Mouse (Mus musculus): ENCODE data around the gene Lysmd3. TPM values are rescaled to one million over a fixed set of nuclear protein-coding genes. Genes with fewer than 3 reads are reported as not detected.

Lysmd3 gene
- polyA plus RNA-seq, 1 experiment = 3.2 TPM

- H3K27ac ChIP-seq (ENCODE audit: insufficient read depth, low read length) = no peak overlapping the region
- DNase-seq (ENCODE audit: low read depth in 1 of 2, low spot score in 2 of 2) = no peak
- 93% methylated on average over 5 of the region's 5 CpGs for WGBS
- H3K4me3 ChIP-seq (ENCODE audit: extremely low read depth, insufficient read depth, insufficient read length) = no peak overlapping the region
- H3K4me1 ChIP-seq (ENCODE audit: control insufficient read depth, insufficient read depth, insufficient read length) = no peaks in the 10 kb centered on the region
- TF ChIP-seq CTCF (IDR thresholded peaks at IDR 0.05; ENCODE audit: extremely low read depth, insufficient read depth, insufficient read length, insufficient replicate concordance) (no peak), POLR2A (IDR thresholded peaks at IDR 0.05; ENCODE audit: low read depth, low read length) (no peak)
- H3K36me3 ChIP-seq (ENCODE audit: control insufficient read depth, insufficient read depth, low read length) = peaks cover 29% of the 10 kb centered on the region
- H3K27me3 ChIP-seq (ENCODE audit: control insufficient read depth, insufficient read depth, low read length) = no peaks in the 10 kb centered on the region
These were observed 6.9 kb downstream of the Lysmd3 start for GRCm38 (mm10) chr13:81664331-81664698.

GRCm38 (mm10) chr13:81667713-81668112, 10.2 kb downstream of the Lysmd3 start:
- no peak for TF ChIP-seq CTCF (IDR thresholded peaks at IDR 0.05; ENCODE audit: extremely low read depth, insufficient read depth, insufficient read length, insufficient replicate concordance)
- no peak for TF ChIP-seq POLR2A (IDR thresholded peaks at IDR 0.05; ENCODE audit: low read depth, low read length)
- Histone ChIP-seq H3K27me3 (ENCODE audit: control insufficient read depth, insufficient read depth, low read length) (no peaks in the 10 kb centered on the region), H3K36me3 (ENCODE audit: control insufficient read depth, insufficient read depth, low read length) (peaks cover 34% of the 10 kb centered on the region), H3K27ac (ENCODE audit: insufficient read depth, low read length) (no peak overlapping the region), H3K4me3 (ENCODE audit: extremely low read depth, insufficient read depth, insufficient read length) (no peak overlapping the region), H3K4me1 (ENCODE audit: control insufficient read depth, insufficient read depth, insufficient read length) (no peaks in the 10 kb centered on the region)
- 87% methylated on average over 5 of the region's 5 CpGs for WGBS
- no peak for DNase-seq (ENCODE audit: low read depth in 1 of 2, low spot score in 2 of 2)

- no peaks in the 10 kb centered on the region for H3K4me1 ChIP-seq (ENCODE audit: control insufficient read depth, insufficient read depth, insufficient read length)
- 71% methylated on average over 8 of the region's 8 CpGs for WGBS
- peaks cover 7% of the 10 kb centered on the region; the same call in 1 of the 2 replicates for H3K36me3 ChIP-seq (ENCODE audit: control insufficient read depth, insufficient read depth, low read length)
- H3K4me3 ChIP-seq (ENCODE audit: extremely low read depth, insufficient read depth, insufficient read length) = no peak overlapping the region
- TF ChIP-seq CTCF (IDR thresholded peaks at IDR 0.05; ENCODE audit: extremely low read depth, insufficient read depth, insufficient read length, insufficient replicate concordance) (no peak), POLR2A (IDR thresholded peaks at IDR 0.05; ENCODE audit: low read depth, low read length) (no peak)
- H3K27me3 ChIP-seq (ENCODE audit: control insufficient read depth, insufficient read depth, low read length) = no peaks in the 10 kb centered on the region
- H3K27ac ChIP-seq (ENCODE audit: insufficient read depth, low read length) = no peak overlapping the region
- no peak for DNase-seq (ENCODE audit: low read depth in 1 of 2, low spot score in 2 of 2)
These were observed 17.9 kb downstream of the Lysmd3 start for GRCm38 (mm10) chr13:81675333-81675732.

- Histone ChIP-seq H3K36me3 (ENCODE audit: control insufficient read depth, insufficient read depth, low read length) (peaks cover 3% of the 10 kb centered on the region), H3K27ac (ENCODE audit: insufficient read depth, low read length) (no peak overlapping the region), H3K4me3 (ENCODE audit: extremely low read depth, insufficient read depth, insufficient read length) (no peak overlapping the region), H3K27me3 (ENCODE audit: control insufficient read depth, insufficient read depth, low read length) (no peaks in the 10 kb centered on the region), H3K4me1 (ENCODE audit: control insufficient read depth, insufficient read depth, insufficient read length) (no peaks in the 10 kb centered on the region)
- TF ChIP-seq POLR2A (IDR thresholded peaks at IDR 0.05; ENCODE audit: low read depth, low read length) (no peak), CTCF (IDR thresholded peaks at IDR 0.05; ENCODE audit: extremely low read depth, insufficient read depth, insufficient read length, insufficient replicate concordance) (no peak)
- DNase-seq (ENCODE audit: low read depth in 1 of 2, low spot score in 2 of 2) = no peak
- WGBS = 98% methylated on average over 3 of the region's 3 CpGs
These were observed 25.6 kb downstream of the Lysmd3 start for GRCm38 (mm10) chr13:81683107-81683506.

- TF ChIP-seq POLR2A (IDR thresholded peaks at IDR 0.05; ENCODE audit: low read depth, low read length) (no peak), CTCF (IDR thresholded peaks at IDR 0.05; ENCODE audit: extremely low read depth, insufficient read depth, insufficient read length, insufficient replicate concordance) (no peak)
- Histone ChIP-seq H3K4me3 (ENCODE audit: extremely low read depth, insufficient read depth, insufficient read length) (no peak overlapping the region), H3K36me3 (ENCODE audit: control insufficient read depth, insufficient read depth, low read length) (peaks cover 3% of the 10 kb centered on the region), H3K4me1 (ENCODE audit: control insufficient read depth, insufficient read depth, insufficient read length) (no peaks in the 10 kb centered on the region), H3K27me3 (ENCODE audit: control insufficient read depth, insufficient read depth, low read length) (no peaks in the 10 kb centered on the region), H3K27ac (ENCODE audit: insufficient read depth, low read length) (no peak overlapping the region)
- WGBS = 90% methylated on average over 5 of the region's 5 CpGs
- DNase-seq (ENCODE audit: low read depth in 1 of 2, low spot score in 2 of 2) = no peak
These were observed 26.8 kb downstream of the Lysmd3 start for GRCm38 (mm10) chr13:81684258-81684657.

- Histone ChIP-seq H3K27ac (ENCODE audit: insufficient read depth, low read length) (no peak overlapping the region), H3K36me3 (ENCODE audit: control insufficient read depth, insufficient read depth, low read length) (peaks cover 4% of the 10 kb centered on the region), H3K4me3 (ENCODE audit: extremely low read depth, insufficient read depth, insufficient read length) (no peak overlapping the region), H3K4me1 (ENCODE audit: control insufficient read depth, insufficient read depth, insufficient read length) (no peaks in the 10 kb centered on the region), H3K27me3 (ENCODE audit: control insufficient read depth, insufficient read depth, low read length) (no peaks in the 10 kb centered on the region)
- TF ChIP-seq POLR2A (IDR thresholded peaks at IDR 0.05; ENCODE audit: low read depth, low read length) (no peak), CTCF (IDR thresholded peaks at IDR 0.05; ENCODE audit: extremely low read depth, insufficient read depth, insufficient read length, insufficient replicate concordance) (no peak)
- WGBS = 64% methylated on average over 3 of the region's 3 CpGs
- DNase-seq (ENCODE audit: low read depth in 1 of 2, low spot score in 2 of 2) = no peak
These were observed 27.4 kb downstream of the Lysmd3 start for GRCm38 (mm10) chr13:81684884-81685283.

GRCm38 (mm10) chr13:81689587-81689986, 32.1 kb downstream of the Lysmd3 start:
- Histone ChIP-seq H3K4me1 (ENCODE audit: control insufficient read depth, insufficient read depth, insufficient read length) (no peaks in the 10 kb centered on the region), H3K27me3 (ENCODE audit: control insufficient read depth, insufficient read depth, low read length) (no peaks in the 10 kb centered on the region), H3K27ac (ENCODE audit: insufficient read depth, low read length) (no peak overlapping the region), H3K4me3 (ENCODE audit: extremely low read depth, insufficient read depth, insufficient read length) (no peak overlapping the region), H3K36me3 (ENCODE audit: control insufficient read depth, insufficient read depth, low read length) (peaks cover 7% of the 10 kb centered on the region)
- no peak for DNase-seq (ENCODE audit: low read depth in 1 of 2, low spot score in 2 of 2)
- WGBS = 88% methylated on average over 3 of the region's 3 CpGs
- TF ChIP-seq CTCF (IDR thresholded peaks at IDR 0.05; ENCODE audit: extremely low read depth, insufficient read depth, insufficient read length, insufficient replicate concordance) = no peak
- TF ChIP-seq POLR2A (IDR thresholded peaks at IDR 0.05; ENCODE audit: low read depth, low read length) = no peak

Data from spleen, adult 2 months (tissue).